Mouse (Mus musculus): ENCODE results near the gene Glp2r.

The Glp2r gene

GRCm38 (mm10) chr11:67728726-67729125, 42.2 kb downstream of the Glp2r start:
- ATAC-seq (ENCODE audit: low TSS enrichment) = no peak

- peak; percentile 56 for ATAC-seq (ENCODE audit: low TSS enrichment)
Observed at GRCm38 (mm10) chr11:67727095-67727494, 43.9 kb downstream of the Glp2r start.

GRCm38 (mm10) chr11:67723231-67724013, 47.5 kb downstream of the Glp2r start:
- peak; percentile 55 for ATAC-seq (ENCODE audit: low TSS enrichment)

- ATAC-seq (ENCODE audit: low TSS enrichment) = no peak
Observed at GRCm38 (mm10) chr11:67722399-67723156, 48.4 kb downstream of the Glp2r start.

GRCm38 (mm10) chr11:67721485-67721884, 49.5 kb downstream of the Glp2r start:
- ATAC-seq (ENCODE audit: low TSS enrichment) = no peak

GRCm38 (mm10) chr11:67715382-67715781, 55.6 kb downstream of the Glp2r start:
- peak; percentile 73 for ATAC-seq (ENCODE audit: low TSS enrichment)

- ATAC-seq (ENCODE audit: low TSS enrichment) = no peak
Observed at GRCm38 (mm10) chr11:67712976-67713375, 58.0 kb downstream of the Glp2r start.

GRCm38 (mm10) chr11:67694703-67695376, 76.1 kb downstream of the Glp2r start, which contains the start of gene Rcvrn:
Gene Rcvrn, plus strand, starts transcription at chr11:67695326.
- no peak for ATAC-seq (ENCODE audit: low TSS enrichment)

- no peak; the same call in 1 of the 2 replicates for ATAC-seq (ENCODE audit: low TSS enrichment)
Observed at GRCm38 (mm10) chr11:67686109-67686508, 84.8 kb downstream of the Glp2r start.

- no peak for ATAC-seq (ENCODE audit: low TSS enrichment)
Observed at GRCm38 (mm10) chr11:67681871-67682270, 89.1 kb downstream of the Glp2r start.

- peak; percentile 63 for ATAC-seq (ENCODE audit: low TSS enrichment)
Observed at GRCm38 (mm10) chr11:67679930-67680329, 91.0 kb downstream of the Glp2r start.

- ATAC-seq (ENCODE audit: low TSS enrichment) = peak; percentile 39
Observed at GRCm38 (mm10) chr11:67679300-67679699, 91.7 kb downstream of the Glp2r start.

- no peak for ATAC-seq (ENCODE audit: low TSS enrichment)
Observed at GRCm38 (mm10) chr11:67675562-67676540, 95.1 kb downstream of the Glp2r start.

- ATAC-seq (ENCODE audit: low TSS enrichment) = peak; percentile 75
Observed at GRCm38 (mm10) chr11:67672140-67672539, 98.8 kb downstream of the Glp2r start.

- no peak for ATAC-seq (ENCODE audit: low TSS enrichment)
Observed at GRCm38 (mm10) chr11:67670031-67670430, 100.9 kb downstream of the Glp2r start.

- ATAC-seq (ENCODE audit: low TSS enrichment) = no peak
Observed at GRCm38 (mm10) chr11:67668460-67669007, 102.4 kb downstream of the Glp2r start.

GRCm38 (mm10) chr11:67667531-67668332, 103.2 kb downstream of the Glp2r start:
- peak; percentile 24 for ATAC-seq (ENCODE audit: low TSS enrichment)

GRCm38 (mm10) chr11:67666129-67666528, 104.8 kb downstream of the Glp2r start:
- ATAC-seq (ENCODE audit: low TSS enrichment) = 0 out of 2 replicates have a peak, but pooled peaks have one; percentile 7

GRCm38 (mm10) chr11:67664918-67665317, 106.0 kb downstream of the Glp2r start:
- peak; percentile 41 for ATAC-seq (ENCODE audit: low TSS enrichment)

- ATAC-seq (ENCODE audit: low TSS enrichment) = peak; percentile 70
Observed at GRCm38 (mm10) chr11:67664261-67664660, 106.7 kb downstream of the Glp2r start.

Data from frontal cortex, adult (tissue).